Mouse (Mus musculus): ENCODE results near the gene Wap. TPM values are rescaled to one million over a fixed set of nuclear protein-coding genes. Genes with fewer than 3 reads are reported as not detected.

Gene Wap
- not detected for polyA plus RNA-seq (2017; shearing (Covaris generic))

DNA sequence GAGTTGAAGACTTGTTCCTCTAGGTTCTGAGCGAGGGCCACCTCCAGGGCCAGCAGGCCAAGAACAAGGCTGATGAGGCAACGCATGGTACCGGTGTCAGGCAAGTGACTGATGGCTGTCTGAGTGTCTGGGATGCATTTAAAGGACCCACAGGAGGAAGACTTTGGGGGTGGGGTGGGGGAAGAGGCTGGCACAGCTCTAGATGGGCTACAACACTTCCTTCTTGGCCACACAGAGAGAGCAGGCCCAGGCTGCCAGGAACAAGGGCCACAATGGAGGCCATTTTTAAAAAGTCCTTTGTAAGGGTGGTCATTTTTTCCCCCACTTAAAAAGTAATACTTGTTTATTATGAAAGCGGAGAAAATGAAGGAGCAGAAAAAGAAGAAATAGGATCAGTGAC lies at the start of gene Wap:
TSS of gene Wap (minus strand) at position 101 of the 400 bp plus-strand sequence.

DNA sequence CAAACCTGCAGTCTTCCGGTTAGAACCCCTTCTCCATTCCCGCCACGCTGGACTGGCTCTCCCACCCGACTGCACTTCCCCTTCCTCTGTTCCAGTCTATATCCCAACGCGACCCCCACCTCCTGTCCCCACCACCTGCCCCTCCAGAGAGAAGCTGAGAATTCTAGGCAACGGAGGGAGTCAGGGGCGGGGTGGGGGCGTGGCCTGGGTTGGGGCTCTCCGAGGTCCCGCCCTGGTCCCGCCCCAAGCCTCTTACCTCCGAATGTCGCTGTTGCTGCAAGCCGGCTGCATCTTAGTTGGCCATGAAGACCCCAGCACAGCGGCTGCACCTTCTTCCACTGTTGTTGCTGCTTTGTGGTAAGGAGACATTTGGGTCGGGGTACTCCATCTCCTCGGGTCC lies 19.8 kb upstream of the Wap start, which contains the start of gene Ramp3:
TSS of gene Ramp3 (plus strand) at position 251 of the 400 bp plus-strand sequence.

DNA sequence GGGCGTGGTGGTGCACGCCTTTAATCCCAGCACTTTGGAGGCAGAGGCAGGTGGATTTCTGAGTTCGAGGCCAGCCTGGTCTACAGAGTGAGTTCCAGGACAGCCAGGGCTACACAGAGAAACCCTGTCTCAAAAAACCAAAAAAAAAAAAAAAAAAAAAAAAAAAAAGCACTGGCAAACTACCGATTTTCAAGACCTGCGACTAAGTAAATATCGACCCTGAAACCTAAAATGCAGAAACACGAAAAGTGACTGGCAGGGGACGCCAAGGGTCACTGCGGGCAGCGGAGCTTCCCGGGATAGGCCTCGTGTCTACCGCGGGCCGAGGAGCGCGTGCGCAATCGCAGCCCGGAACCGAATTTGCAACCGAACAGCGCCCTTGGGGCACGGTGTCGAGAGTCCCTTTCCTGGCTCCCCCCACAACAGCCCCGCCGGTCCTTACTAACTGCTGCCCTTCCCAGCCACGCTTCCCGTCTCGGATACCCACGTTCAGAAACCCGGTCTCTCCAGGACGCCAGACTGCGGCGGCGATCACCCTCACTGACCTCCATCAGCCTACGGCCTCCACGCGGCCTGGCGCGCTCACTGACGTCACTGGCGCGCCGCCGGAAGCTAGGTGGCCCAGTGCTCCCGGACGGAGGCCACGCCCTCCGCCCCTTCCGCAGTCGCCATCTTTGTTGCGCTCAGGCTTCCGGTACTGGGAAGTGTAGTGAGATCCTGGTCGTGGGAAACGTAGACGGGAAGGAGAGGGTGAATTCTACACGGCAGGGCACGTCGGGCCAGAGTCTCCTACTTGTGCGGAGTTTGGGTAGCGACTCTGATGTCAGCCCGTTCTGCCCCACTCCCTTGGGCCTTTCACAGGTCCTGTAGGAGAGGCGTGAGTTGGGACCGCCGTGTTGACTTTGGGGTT lies 12.7 kb downstream of the Wap start, which contains the start of gene Tbrg4:
TSS of gene Tbrg4 (minus strand) at position 590 of the 910 bp plus-strand sequence.

DNA sequence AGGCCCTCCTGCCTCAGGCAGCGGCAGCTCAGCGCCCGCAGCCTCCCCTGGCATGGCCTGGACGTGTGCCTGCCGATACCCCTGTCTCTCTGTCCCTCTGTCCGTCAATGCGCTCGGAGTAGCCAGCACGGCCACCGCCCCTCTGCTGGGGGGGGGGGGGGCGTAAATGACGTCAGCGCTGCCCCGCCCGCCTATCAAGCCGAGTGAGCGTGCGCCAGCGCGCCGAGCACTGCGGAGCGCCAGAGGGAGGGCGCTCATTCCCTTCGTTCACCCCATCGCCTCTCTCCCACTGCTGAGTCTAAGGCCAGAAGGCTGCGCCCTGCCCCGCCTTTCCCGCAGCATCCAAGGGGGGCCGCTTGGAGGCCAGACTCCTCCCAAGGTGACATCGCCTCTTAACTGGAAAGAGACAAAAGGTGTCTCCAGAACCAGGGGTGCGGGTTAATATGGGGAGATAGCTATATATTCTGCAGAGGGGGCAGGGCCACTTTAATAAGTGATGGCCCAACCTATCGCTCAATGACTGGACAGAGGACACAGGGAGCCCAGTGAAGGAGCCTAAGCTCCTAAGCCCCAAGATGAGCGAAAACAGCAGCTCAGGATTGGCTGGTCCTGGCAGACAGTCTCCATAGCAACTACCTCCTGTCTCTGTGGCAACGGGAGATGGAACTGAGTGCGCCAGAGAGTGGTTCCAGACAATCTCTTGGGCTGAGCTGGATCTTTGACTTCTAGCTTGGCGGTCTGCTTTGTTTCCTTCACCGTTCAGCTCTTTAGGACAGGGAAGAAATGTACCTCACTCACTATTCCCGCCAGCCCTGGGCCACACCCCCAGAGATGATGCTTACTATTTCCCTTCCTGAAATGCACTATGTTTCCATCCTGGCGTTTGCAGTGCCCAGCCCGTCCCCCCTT lies 32.7 kb downstream of the Wap start, which contains the start of gene Nacad:
TSS of gene Nacad (minus strand) at position 563 of the 909 bp plus-strand sequence.

Other genes starting within 250 kb of the Wap start
- gene Zmiz2, start 249.6 kb downstream of the Wap start, polyA plus RNA-seq (2017; shearing (Covaris generic)), result 109 TPM
- 4,352 TPM for gene Ppia, start 223.2 kb downstream of the Wap start, polyA plus RNA-seq (2017; shearing (Covaris generic))
- gene H2afv, start 194.2 kb downstream of the Wap start, polyA plus RNA-seq (2017; shearing (Covaris generic)), result 221 TPM
- gene Purb, start 162.7 kb downstream of the Wap start, polyA plus RNA-seq (2017; shearing (Covaris generic)), result 20.3 TPM
- gene Myo1g, start 117.7 kb downstream of the Wap start, polyA plus RNA-seq (2017; shearing (Covaris generic)), result 203 TPM
- gene Ccm2, start 91.8 kb downstream of the Wap start, polyA plus RNA-seq (2017; shearing (Covaris generic)), result 332 TPM
- gene Nacad, start 32.6 kb downstream of the Wap start, polyA plus RNA-seq (2017; shearing (Covaris generic)), result 1.3 TPM
- 17.7 TPM for gene Tbrg4, start 12.6 kb downstream of the Wap start, polyA plus RNA-seq (2017; shearing (Covaris generic))
- gene Ramp3, start 19.9 kb upstream of the Wap start, polyA plus RNA-seq (2017; shearing (Covaris generic)), result 3.4 TPM
- not detected for gene Gm11983, start 199.0 kb upstream of the Wap start, polyA plus RNA-seq (2017; shearing (Covaris generic))